Mouse (Mus musculus): ENCODE data around the gene Nav2. TPM values are rescaled to one million over a fixed set of nuclear protein-coding genes. Genes with fewer than 3 reads are reported as not detected.
A peak's percentile ranks its signal among the peaks of the same experiment; 100 is the strongest.

Gene Nav2
- polyA plus RNA-seq, 1 experiment from 2014 or later: 22.4 TPM

GRCm38 (mm10) chr7:49249462-49249861, 340.9 kb downstream of the Nav2 start:
- ATAC-seq (no peak), DNase-seq (ENCODE audit: low spot score) (no peak)
- Histone ChIP-seq H3K36me3 (ENCODE audit: insufficient read depth, low read length) (no peaks in the 10 kb centered on the region), H3K9ac (replicated peaks; ENCODE audit: low read depth) (no peak overlapping the region), H3K9me3 (ENCODE audit: low read length) (no peaks in the 10 kb centered on the region), H3K27ac (ENCODE audit: low read length) (no peak overlapping the region), H3K4me1 (ENCODE audit: insufficient read depth, low read depth, low read length) (peaks cover 17% of the 10 kb centered on the region; the same call in 1 of the 2 replicates), H3K4me3 (ENCODE audit: low read depth, low read length) (no peak overlapping the region), H3K4me2 (replicated peaks; ENCODE audit: low read depth, low read length) (peak overlapping the region; percentile 88; the same call in 1 of the 2 replicates), H3K27me3 (replicated peaks; ENCODE audit: insufficient read depth, low read length) (no peaks in the 10 kb centered on the region)
- TF ChIP-seq EP300 (IDR thresholded peaks at IDR 0.05) (no peak), CTCF (IDR thresholded peaks at IDR 0.05) (no peak)
- WGBS: 44% methylated on average over 2 of the region's 2 CpGs

- Histone ChIP-seq H3K27me3 (replicated peaks; ENCODE audit: insufficient read depth, low read length) (no peaks in the 10 kb centered on the region), H3K9me3 (ENCODE audit: low read length) (no peaks in the 10 kb centered on the region), H3K27ac (ENCODE audit: low read length) (no peak overlapping the region), H3K4me1 (ENCODE audit: insufficient read depth, low read depth, low read length) (peaks cover 17% of the 10 kb centered on the region; the same call in 1 of the 2 replicates), H3K4me2 (replicated peaks; ENCODE audit: low read depth, low read length) (0 out of 2 replicates have a peak overlapping the region, but pooled peaks have one; percentile 22), H3K36me3 (ENCODE audit: insufficient read depth, low read length) (no peaks in the 10 kb centered on the region), H3K9ac (replicated peaks; ENCODE audit: low read depth) (no peak overlapping the region), H3K4me3 (ENCODE audit: low read depth, low read length) (no peak overlapping the region)
- WGBS: 8% methylated on average over 9 of the region's 9 CpGs
- ATAC-seq (no peak), DNase-seq (ENCODE audit: low spot score) (peak; percentile 85)
- TF ChIP-seq CTCF (IDR thresholded peaks at IDR 0.05) (peak; percentile 97), EP300 (IDR thresholded peaks at IDR 0.05) (no peak)
Observed at GRCm38 (mm10) chr7:49249996-49250395, 341.5 kb downstream of the Nav2 start.

- Histone ChIP-seq H3K4me1 (ENCODE audit: insufficient read depth, low read depth, low read length) (peaks cover 17% of the 10 kb centered on the region; the same call in 1 of the 2 replicates), H3K27me3 (replicated peaks; ENCODE audit: insufficient read depth, low read length) (no peaks in the 10 kb centered on the region), H3K4me3 (ENCODE audit: low read depth, low read length) (no peak overlapping the region), H3K9ac (replicated peaks; ENCODE audit: low read depth) (no peak overlapping the region), H3K9me3 (ENCODE audit: low read length) (no peaks in the 10 kb centered on the region), H3K4me2 (replicated peaks; ENCODE audit: low read depth, low read length) (no peak overlapping the region), H3K27ac (ENCODE audit: low read length) (no peak overlapping the region), H3K36me3 (ENCODE audit: insufficient read depth, low read length) (no peaks in the 10 kb centered on the region)
- no peak for DNase-seq (ENCODE audit: low spot score)
- no peak for ATAC-seq
- TF ChIP-seq CTCF (IDR thresholded peaks at IDR 0.05) (no peak), EP300 (IDR thresholded peaks at IDR 0.05) (no peak)
- 84% methylated on average over 13 of the region's 13 CpGs for WGBS
Observed at GRCm38 (mm10) chr7:49250581-49251307, 342.2 kb downstream of the Nav2 start.

GRCm38 (mm10) chr7:49251308-49251638, 342.8 kb downstream of the Nav2 start:
- Histone ChIP-seq H3K4me1 (ENCODE audit: insufficient read depth, low read depth, low read length) (peaks cover 17% of the 10 kb centered on the region; the same call in 1 of the 2 replicates), H3K27ac (ENCODE audit: low read length) (no peak overlapping the region), H3K4me3 (ENCODE audit: low read depth, low read length) (no peak overlapping the region), H3K27me3 (replicated peaks; ENCODE audit: insufficient read depth, low read length) (no peaks in the 10 kb centered on the region), H3K9me3 (ENCODE audit: low read length) (no peaks in the 10 kb centered on the region), H3K36me3 (ENCODE audit: insufficient read depth, low read length) (no peaks in the 10 kb centered on the region), H3K4me2 (replicated peaks; ENCODE audit: low read depth, low read length) (no peak overlapping the region), H3K9ac (replicated peaks; ENCODE audit: low read depth) (no peak overlapping the region)
- ATAC-seq (no peak), DNase-seq (ENCODE audit: low spot score) (no peak)
- TF ChIP-seq EP300 (IDR thresholded peaks at IDR 0.05) (no peak), CTCF (IDR thresholded peaks at IDR 0.05) (no peak)
- WGBS: 47% methylated on average over 10 of the region's 10 CpGs

- Histone ChIP-seq H3K4me2 (replicated peaks; ENCODE audit: low read depth, low read length) (no peak overlapping the region), H3K27ac (ENCODE audit: low read length) (no peak overlapping the region), H3K4me3 (ENCODE audit: low read depth, low read length) (no peak overlapping the region), H3K36me3 (ENCODE audit: insufficient read depth, low read length) (no peaks in the 10 kb centered on the region), H3K27me3 (replicated peaks; ENCODE audit: insufficient read depth, low read length) (no peaks in the 10 kb centered on the region), H3K9ac (replicated peaks; ENCODE audit: low read depth) (no peak overlapping the region), H3K9me3 (ENCODE audit: low read length) (no peaks in the 10 kb centered on the region), H3K4me1 (ENCODE audit: insufficient read depth, low read depth, low read length) (peaks cover 12% of the 10 kb centered on the region; the same call in 1 of the 2 replicates)
- DNase-seq (ENCODE audit: low spot score): no peak
- no peak for ATAC-seq
- TF ChIP-seq CTCF (IDR thresholded peaks at IDR 0.05): no peak
- TF ChIP-seq EP300 (IDR thresholded peaks at IDR 0.05): no peak
- WGBS: 86% methylated on average over 7 of the region's 7 CpGs
Observed at GRCm38 (mm10) chr7:49252444-49252843, 343.9 kb downstream of the Nav2 start.

GRCm38 (mm10) chr7:49252902-49253301, 344.4 kb downstream of the Nav2 start:
- no peak for TF ChIP-seq EP300 (IDR thresholded peaks at IDR 0.05)
- no peak for TF ChIP-seq CTCF (IDR thresholded peaks at IDR 0.05)
- 75% methylated on average over 6 of the region's 6 CpGs for whole genome bisulfite sequencing
- Histone ChIP-seq H3K36me3 (ENCODE audit: insufficient read depth, low read length) (no peaks in the 10 kb centered on the region), H3K4me3 (ENCODE audit: low read depth, low read length) (no peak overlapping the region), H3K9me3 (ENCODE audit: low read length) (no peaks in the 10 kb centered on the region), H3K27me3 (replicated peaks; ENCODE audit: insufficient read depth, low read length) (no peaks in the 10 kb centered on the region), H3K27ac (ENCODE audit: low read length) (no peak overlapping the region), H3K4me1 (ENCODE audit: insufficient read depth, low read depth, low read length) (peaks cover 12% of the 10 kb centered on the region; the same call in 1 of the 2 replicates), H3K9ac (replicated peaks; ENCODE audit: low read depth) (no peak overlapping the region), H3K4me2 (replicated peaks; ENCODE audit: low read depth, low read length) (no peak overlapping the region)
- ATAC-seq: no peak
- DNase-seq (ENCODE audit: low spot score): no peak

All from lung, postnatal 0 days (tissue).